ENCODE assay signal across 8 mouse cellular contexts in the genomic region with DNA sequence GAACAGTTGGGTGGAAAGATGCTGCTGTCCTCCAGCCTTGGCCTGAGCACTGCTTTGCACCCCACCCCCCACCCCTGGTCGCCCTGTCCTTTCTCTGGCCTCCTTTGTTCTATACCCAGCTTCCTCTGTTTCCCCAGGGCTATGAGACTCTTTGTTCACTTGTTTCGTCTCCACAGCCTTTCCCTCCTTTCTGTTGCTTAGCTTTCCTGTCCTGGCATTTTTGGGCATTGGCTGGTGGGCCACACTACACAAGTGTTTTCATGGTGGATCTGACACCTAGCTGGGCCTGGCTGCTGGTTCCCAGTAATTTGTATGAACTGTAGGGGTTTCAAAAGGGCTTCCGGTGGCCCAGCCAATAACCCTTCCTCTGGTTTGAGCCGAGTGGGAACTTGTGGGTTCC. TPM values are rescaled to one million over a fixed set of nuclear protein-coding genes. Genes with fewer than 3 reads are reported as not detected.
DNase-seq lines count a peak whose midpoint lies in the region; ATAC-seq and TF ChIP-seq lines count a peak whose summit lies in the region.

No protein-coding gene starts in this region.

- no peak for TF ChIP-seq POLR2A in MEL (IDR thresholded peaks at IDR 0.05; ENCODE audit: control insufficient read depth in 1 of 2, insufficient read depth in 1 of 2, low read depth in 1 of 2, low read length in 2 of 2, poor library complexity in 1 of 2)

- no peak for DNase-seq in heart, postnatal 14 days
- DNase-seq in MEL (ENCODE audit: low read depth, low spot score), result no peak
- DNase-seq in hindbrain, embryonic 11.5 days (ENCODE audit: low spot score), result no peak
- DNase-seq in c-Kit-positive CD71-positive TER-119-positive erythroid progenitor cells, embryonic 14.5 days (ENCODE audit: low spot score), result no peak
- no peak for DNase-seq in cerebellum, adult 11 months
- DNase-seq in ovary, postnatal 10 days (ENCODE audit: low spot score), result no peak

- ATAC-seq in heart, embryonic 16.5 days (replicated peaks; ENCODE audit: extremely low read depth, insufficient read depth, low FRiP score), result no peak
- no peak for ATAC-seq in hindbrain, embryonic 11.5 days (ENCODE audit: low FRiP score)
- ATAC-seq in midbrain, embryonic 12.5 days (ENCODE audit: low FRiP score, low read depth), result no peak

- 49% methylated on average over 4 of the region's 4 CpGs for WGBS in heart, embryonic 16.5 days
- 26% methylated on average over 4 of the region's 4 CpGs for WGBS in hindbrain, embryonic 11.5 days
- 14% methylated on average over 4 of the region's 4 CpGs for WGBS in midbrain, embryonic 12.5 days

- no peaks in the 10 kb centered on the region for H3K9me3 ChIP-seq in heart, embryonic 16.5 days (replicated peaks; ENCODE audit: control insufficient read depth, low read length)
- no peaks in the 10 kb centered on the region for H3K9me3 ChIP-seq in MEL (replicated peaks; ENCODE audit: insufficient read depth, low read length)
- H3K9me3 ChIP-seq in hindbrain, embryonic 11.5 days (ENCODE audit: control insufficient read depth, low read length), result no peaks in the 10 kb centered on the region
- H3K9me3 ChIP-seq in midbrain, embryonic 12.5 days, result no peaks in the 10 kb centered on the region

- H3K4me3 ChIP-seq in heart, embryonic 16.5 days (ENCODE audit: low read length), result peak overlapping the region; percentile 90
- peak overlapping the region; percentile 77 to 90; a peak in 1 of 4 replicates for H3K4me3 ChIP-seq in MEL (ENCODE audit: control insufficient read depth in 1 of 2, insufficient read depth in 1 of 2, low read depth in 2 of 2, low read length in 2 of 2)
- H3K4me3 ChIP-seq in hindbrain, embryonic 11.5 days (ENCODE audit: low read depth, low read length), result peak overlapping the region; percentile 96
- peak overlapping the region; percentile 74 for H3K4me3 ChIP-seq in midbrain, embryonic 12.5 days

- no peaks in the 10 kb centered on the region for H3K27me3 ChIP-seq in heart, embryonic 16.5 days (ENCODE audit: control insufficient read depth, insufficient read depth, low read length)
- no peaks in the 10 kb centered on the region for H3K27me3 ChIP-seq in MEL (ENCODE audit: control insufficient read depth in 1 of 2, insufficient read depth in 2 of 2, low read length in 2 of 2)
- H3K27me3 ChIP-seq in hindbrain, embryonic 11.5 days (ENCODE audit: control insufficient read depth, insufficient read depth, low read length), result no peaks in the 10 kb centered on the region
- no peaks in the 10 kb centered on the region for H3K27me3 ChIP-seq in midbrain, embryonic 12.5 days

- no peak for TF ChIP-seq EP300 in MEL (IDR thresholded peaks at IDR 0.05; ENCODE audit: low read depth in 1 of 2, low read length in 2 of 2)

- TF ChIP-seq CTCF in MEL (IDR thresholded peaks at IDR 0.05 in 2 of 3, conservative IDR thresholded peaks at IDR 0.05 in 1 of 3; ENCODE audit: control insufficient read depth in 1 of 3, insufficient read depth in 1 of 3, low read depth in 2 of 3, low read length in 3 of 3, poor library complexity in 1 of 3, severe bottlenecking in 1 of 3), result no peak

- intact Hi-C loops in heart, postnatal 14 days (cut with DNase I), result no loop called here

- peak overlapping the region; percentile 100 for H3K27ac ChIP-seq in heart, embryonic 16.5 days (ENCODE audit: low read length)
- no peak overlapping the region for H3K27ac ChIP-seq in MEL (ENCODE audit: control insufficient read depth, low read depth, low read length)
- H3K27ac ChIP-seq in hindbrain, embryonic 11.5 days (ENCODE audit: low read depth, low read length), result peak overlapping the region; percentile 100
- peak overlapping the region; percentile 100 for H3K27ac ChIP-seq in midbrain, embryonic 12.5 days (replicated peaks)

- peaks cover 29% of the 10 kb centered on the region for H3K36me3 ChIP-seq in heart, embryonic 16.5 days (ENCODE audit: control insufficient read depth, insufficient read depth)
- peaks cover 11 to 20% of the 10 kb centered on the region in 2 experiments for H3K36me3 ChIP-seq in MEL (ENCODE audit: control insufficient read depth in 1 of 2, insufficient read depth in 2 of 2, low read length in 2 of 2)
- H3K36me3 ChIP-seq in hindbrain, embryonic 11.5 days (ENCODE audit: control insufficient read depth, insufficient read depth, low read length), result peaks cover 16% of the 10 kb centered on the region
- H3K36me3 ChIP-seq in midbrain, embryonic 12.5 days, result peaks cover 53% of the 10 kb centered on the region

- H3K4me1 ChIP-seq in heart, embryonic 16.5 days (ENCODE audit: control insufficient read depth, insufficient read depth, low read length), result peaks cover 37% of the 10 kb centered on the region
- peaks cover 0 to 31% of the 10 kb centered on the region in 2 experiments; a peak in 3 of 4 replicates for H3K4me1 ChIP-seq in MEL (ENCODE audit: control insufficient read depth in 1 of 2, insufficient read depth in 2 of 2, low read length in 2 of 2)
- H3K4me1 ChIP-seq in hindbrain, embryonic 11.5 days (replicated peaks; ENCODE audit: control insufficient read depth, insufficient read depth, low read length), result peaks cover 23% of the 10 kb centered on the region
- peaks cover 44% of the 10 kb centered on the region for H3K4me1 ChIP-seq in midbrain, embryonic 12.5 days

- H3K9ac ChIP-seq in heart, embryonic 16.5 days (ENCODE audit: low read length), result peak overlapping the region; percentile 99; the same call in 1 of the 2 replicates
- H3K9ac ChIP-seq in MEL (ENCODE audit: control insufficient read depth, low read depth, low read length, poor library complexity, severe bottlenecking), result peak overlapping the region; percentile 98
- H3K9ac ChIP-seq in hindbrain, embryonic 11.5 days (ENCODE audit: low read depth, low read length), result peak overlapping the region; percentile 98
- peak overlapping the region; percentile 97 for H3K9ac ChIP-seq in midbrain, embryonic 12.5 days (replicated peaks)

- H3K4me2 ChIP-seq in heart, embryonic 16.5 days (ENCODE audit: low read depth, low read length), result peak overlapping the region; percentile 95
- peak overlapping the region; percentile 93 for H3K4me2 ChIP-seq in hindbrain, embryonic 11.5 days (replicated peaks; ENCODE audit: low read depth, low read length)
- peak overlapping the region; percentile 99 for H3K4me2 ChIP-seq in midbrain, embryonic 12.5 days (replicated peaks)

- peaks cover 60% of the 10 kb centered on the region for H3K79me2 ChIP-seq in MEL (ENCODE audit: control insufficient read depth, insufficient read depth, low read length, poor library complexity)

- no peak for TF ChIP-seq RAD21 in MEL (IDR thresholded peaks at IDR 0.05; ENCODE audit: low read depth, low read length)

TF ChIP-seq in MEL, 35 proteins besides CTCF, POLR2A, EP300 and RAD21:
- TF ChIP-seq ETS1 (IDR thresholded peaks at IDR 0.05; ENCODE audit: low read depth, low read length), result no peak
- no peak for TF ChIP-seq NELFE (IDR thresholded peaks at IDR 0.05; ENCODE audit: low read depth, low read length)
- TF ChIP-seq MEF2A (IDR thresholded peaks at IDR 0.05; ENCODE audit: extremely low read depth, insufficient replicate concordance, low read depth, low read length, poor library complexity, severe bottlenecking), result no peak
- TF ChIP-seq MXI1 (IDR thresholded peaks at IDR 0.05; ENCODE audit: low read depth, low read length), result no peak
- no peak for TF ChIP-seq GABPA (IDR thresholded peaks at IDR 0.05; ENCODE audit: low read depth, low read length)
- TF ChIP-seq MYC (IDR thresholded peaks at IDR 0.05; ENCODE audit: low read depth, low read length), result no peak
- TF ChIP-seq SMC3 (IDR thresholded peaks at IDR 0.05; ENCODE audit: low read depth, low read length), result no peak
- TF ChIP-seq ZNF384 (IDR thresholded peaks at IDR 0.05; ENCODE audit: low read depth, low read length), result no peak
- TF ChIP-seq E2F4 (IDR thresholded peaks at IDR 0.05; ENCODE audit: borderline replicate concordance, low read depth, low read length), result no peak
- TF ChIP-seq USF1 (IDR thresholded peaks at IDR 0.05; ENCODE audit: low read depth, low read length), result no peak
- no peak for TF ChIP-seq MAX (IDR thresholded peaks at IDR 0.05; ENCODE audit: low read length)
- no peak for TF ChIP-seq HCFC1 (IDR thresholded peaks at IDR 0.05; ENCODE audit: low read depth, low read length)
- no peak for TF ChIP-seq CHD1 (IDR thresholded peaks at IDR 0.05; ENCODE audit: low read depth, low read length)
- TF ChIP-seq RCOR1 (IDR thresholded peaks at IDR 0.05; ENCODE audit: low read depth, low read length), result no peak
- no peak for TF ChIP-seq USF2 (IDR thresholded peaks at IDR 0.05; ENCODE audit: borderline replicate concordance in 1 of 2, insufficient read depth in 1 of 2, low read depth in 1 of 2, low read length in 2 of 2)

RNA-seq across cellular contexts. Expression of a gene that starts 4.7 kb away (rescaled TPM):
- 25.7 and 26.3 TPM in 2 replicates for polyA plus RNA-seq in heart, embryonic 16.5 days (2015; fragmentation: Nextera tagmentation; extraction: Ambion mirVana)
- 10 to 100 TPM; 26.6 to 30.4 TPM for total RNA-seq in heart, postnatal 14 days (2021)
- 52.0 and 63.1 TPM in 2 replicates for total RNA-seq in MEL (2012; rRNA removed)
- polyA plus RNA-seq in MEL (2012; ENCODE audit: insufficient read depth in 1 of 2, insufficient read length in 2 of 2, low read depth in 1 of 2, low replicate concordance in 2 of 2, missing spikeins in 1 of 2), result 10 to 100 TPM in 1 of 2 experiments, not detected in 1; 63.5 TPM
- 91.2 and 97.0 TPM in 2 replicates for polyA plus RNA-seq in hindbrain, embryonic 11.5 days (2014; fragmentation: Nextera tagmentation; extraction: Ambion mirVana)
- polyA plus RNA-seq in midbrain, embryonic 12.5 days (2016; fragmentation: Nextera tagmentation; extraction: Ambion mirVana), result 140 and 154 TPM in 2 replicates

RNA-seq across cellular contexts. Expression of a gene that starts 27.1 kb away (rescaled TPM):
- 166 and 198 TPM in 2 replicates for polyA plus RNA-seq in heart, embryonic 16.5 days (2015; fragmentation: Nextera tagmentation; extraction: Ambion mirVana)
- total RNA-seq in heart, postnatal 14 days (2021), result 10 to 100 TPM; 58.5 to 63.1 TPM
- 204 and 212 TPM in 2 replicates for total RNA-seq in MEL (2012; rRNA removed)
- 1,000 to 10,000 TPM in 1 of 2 experiments, 100 to 1,000 TPM in 1; 161 to 1,664 TPM for polyA plus RNA-seq in MEL (2012; ENCODE audit: insufficient read depth in 1 of 2, insufficient read length in 2 of 2, low read depth in 1 of 2, low replicate concordance in 2 of 2, missing spikeins in 1 of 2)
- 321 and 329 TPM in 2 replicates for polyA plus RNA-seq in hindbrain, embryonic 11.5 days (2014; fragmentation: Nextera tagmentation; extraction: Ambion mirVana)
- 264 and 285 TPM in 2 replicates for polyA plus RNA-seq in midbrain, embryonic 12.5 days (2016; fragmentation: Nextera tagmentation; extraction: Ambion mirVana)

RNA-seq across cellular contexts. Expression of a gene that starts 36.8 kb away (rescaled TPM):
- 40.9 and 41.1 TPM in 2 replicates for polyA plus RNA-seq in heart, embryonic 16.5 days (2015; fragmentation: Nextera tagmentation; extraction: Ambion mirVana)
- 10 to 100 TPM; 34.0 to 39.8 TPM for total RNA-seq in heart, postnatal 14 days (2021)
- 0.88 and 1.7 TPM in 2 replicates for total RNA-seq in MEL (2012; rRNA removed)
- polyA plus RNA-seq in MEL (2012; ENCODE audit: insufficient read depth in 1 of 2, insufficient read length in 2 of 2, low read depth in 1 of 2, low replicate concordance in 2 of 2, missing spikeins in 1 of 2), result 1 to 10 TPM in 1 of 2 experiments, not detected in 1; 2.7 TPM
- 11.5 and 12.0 TPM in 2 replicates for polyA plus RNA-seq in hindbrain, embryonic 11.5 days (2014; fragmentation: Nextera tagmentation; extraction: Ambion mirVana)
- polyA plus RNA-seq in midbrain, embryonic 12.5 days (2016; fragmentation: Nextera tagmentation; extraction: Ambion mirVana), result 17.3 TPM in 2 replicates
